Mouse (Mus musculus): Measurements from ENCODE around the gene Olfr1138.

The Olfr1138 gene

DNA sequence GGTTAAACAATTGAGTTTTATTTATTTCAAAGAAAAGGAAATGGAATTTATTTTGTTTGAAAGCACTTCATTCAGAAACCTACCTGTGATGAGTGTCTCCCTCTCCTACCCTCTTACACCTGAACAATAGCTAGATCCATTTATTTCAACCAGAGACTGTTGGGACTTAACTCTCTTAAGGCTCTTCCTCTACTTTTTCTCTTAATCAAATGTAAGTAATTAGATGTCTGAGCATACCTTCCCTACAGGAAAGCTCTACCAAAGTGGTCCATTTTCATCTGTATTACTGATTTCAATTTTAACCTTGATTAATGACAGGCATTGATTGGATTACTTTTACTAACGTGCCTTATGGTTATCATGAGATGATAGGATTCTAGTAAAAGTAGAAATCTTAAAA lies at the start of gene Olfr1138:
TSS of gene Olfr1138 (minus strand) at position 101 of the 400 bp plus-strand sequence.
- no peak for DNase-seq (ENCODE audit: low spot score in 2 of 2)

DNA sequence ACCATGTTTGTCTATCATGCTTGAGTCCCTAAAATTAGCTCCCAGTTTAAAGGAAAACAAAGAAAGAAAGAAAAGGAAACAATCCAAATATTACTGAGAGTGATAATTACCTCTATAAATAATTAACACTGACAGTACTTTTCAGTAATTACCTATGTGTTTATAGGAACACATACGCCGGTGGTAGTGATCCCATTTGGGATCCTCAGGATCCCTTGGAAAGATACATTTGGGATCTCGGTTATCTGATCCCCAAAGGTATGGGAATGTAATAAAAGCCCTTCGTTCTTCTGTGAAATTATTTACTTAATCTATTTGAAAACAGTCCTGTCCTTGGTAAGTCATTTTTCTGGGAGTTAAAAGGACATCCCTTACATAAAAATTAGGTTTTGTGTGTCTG lies 39.4 kb upstream of the Olfr1138 start, which contains the start of gene Olfr152:
TSS of gene Olfr152 (plus strand) at position 301 of the 400 bp plus-strand sequence.
- no peak for DNase-seq (ENCODE audit: low spot score in 2 of 2)

DNA sequence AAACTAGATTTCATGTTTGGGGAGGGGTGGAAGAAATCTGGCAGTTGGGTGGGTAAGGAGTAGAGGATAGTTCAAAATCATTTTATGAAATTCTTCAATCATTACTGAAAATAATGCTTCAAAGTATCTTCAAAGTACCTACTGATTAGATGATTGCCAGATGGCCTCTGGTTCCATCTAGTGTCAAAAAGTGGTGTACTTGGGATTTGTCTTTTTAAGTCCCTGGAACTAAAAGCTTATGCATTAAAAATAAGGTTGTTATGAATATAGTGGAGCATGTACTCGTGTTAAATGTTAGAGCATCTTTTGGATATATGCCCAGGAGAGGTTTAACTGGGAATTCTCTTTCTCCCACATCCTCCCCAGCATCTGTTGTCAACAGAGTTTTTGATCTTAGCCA lies 36.4 kb upstream of the Olfr1138 start:
- no peak for DNase-seq (ENCODE audit: low spot score in 2 of 2)

DNA sequence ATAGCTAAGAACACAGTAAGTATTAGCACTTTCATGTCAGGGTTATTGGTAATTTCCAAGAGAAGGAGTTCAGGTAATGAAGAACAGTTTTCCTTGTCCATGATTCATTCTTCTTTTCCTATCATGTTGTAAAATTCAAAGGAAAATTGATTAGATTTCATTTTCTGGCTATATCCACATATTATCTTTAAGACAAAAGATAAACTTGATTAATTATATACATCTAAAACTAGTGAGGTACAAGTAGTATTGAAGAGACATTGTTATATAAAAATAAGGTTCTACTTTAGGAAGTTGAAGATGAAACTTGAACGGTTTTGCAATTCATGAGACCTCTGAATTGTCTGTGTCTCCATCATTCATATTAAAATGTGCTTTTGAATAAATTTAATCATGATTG lies 14.1 kb upstream of the Olfr1138 start, which contains the start of gene Olfr1141:
TSS of gene Olfr1141 (minus strand) at position 101 of the 400 bp plus-strand sequence.
- DNase-seq (ENCODE audit: low spot score in 2 of 2): no peak

DNA sequence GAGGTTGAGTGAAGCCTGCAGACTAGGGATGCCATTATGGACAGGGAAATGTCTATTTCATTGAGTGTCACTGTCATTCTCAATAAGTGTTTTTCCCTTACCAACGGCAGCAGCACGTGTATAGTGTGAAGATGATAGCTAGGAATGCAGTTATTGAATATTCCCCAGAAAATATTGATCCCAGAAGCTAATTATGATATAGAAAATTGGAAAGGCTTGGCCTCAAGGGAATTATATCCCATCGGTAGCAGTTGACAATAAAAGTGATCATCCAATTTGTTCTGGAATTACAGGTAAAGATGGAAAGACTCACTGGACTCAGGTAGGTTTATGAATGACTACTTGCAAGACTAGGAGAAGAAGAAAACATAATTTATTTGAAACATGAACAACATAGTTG lies 3.7 kb upstream of the Olfr1138 start, which contains the start of gene Olfr1140:
TSS of gene Olfr1140 (plus strand) at position 301 of the 400 bp plus-strand sequence.
- no peak for DNase-seq (ENCODE audit: low spot score in 2 of 2)

DNA sequence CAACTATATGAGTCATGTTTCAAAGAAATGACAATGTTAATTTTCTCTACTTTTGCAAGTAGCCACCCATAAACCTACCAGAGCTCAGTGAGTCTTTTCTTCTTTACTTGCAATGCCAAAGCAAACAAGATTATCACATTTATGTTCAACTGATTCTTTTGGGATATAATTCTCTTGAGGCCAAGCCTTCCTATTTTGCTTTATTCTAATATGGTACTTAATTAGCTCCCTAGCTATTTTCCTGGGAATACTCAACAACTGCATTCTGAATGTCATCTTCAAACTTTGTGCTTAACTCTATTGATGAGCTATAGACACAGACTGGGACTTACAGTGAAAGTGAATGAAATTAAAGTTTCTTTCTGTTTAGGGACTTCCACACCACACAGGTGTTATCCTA lies 26.7 kb downstream of the Olfr1138 start, which contains the start of gene Olfr1137:
TSS of gene Olfr1137 (minus strand) at position 101 of the 400 bp plus-strand sequence.
- DNase-seq (ENCODE audit: low spot score in 2 of 2): no peak

DNA sequence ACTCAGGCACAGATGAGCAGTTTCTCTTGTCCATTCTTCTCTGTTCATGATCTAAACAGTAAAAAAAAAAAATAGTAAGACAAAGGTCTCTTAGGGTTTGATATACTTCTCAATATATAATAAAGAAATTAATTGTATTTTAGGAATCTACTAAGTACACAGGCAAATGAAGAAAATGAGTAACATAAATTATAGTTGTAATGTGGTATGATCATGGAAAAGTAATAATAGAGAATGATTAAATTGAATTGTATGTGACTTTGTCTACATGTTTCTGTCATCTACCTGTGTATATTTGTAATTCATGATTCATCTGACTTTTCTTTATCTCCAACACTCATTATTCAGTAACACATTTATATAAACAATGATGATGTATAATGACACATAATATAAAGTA lies 45.9 kb downstream of the Olfr1138 start, which contains the start of gene Olfr1136:
TSS of gene Olfr1136 (minus strand) at position 101 of the 400 bp plus-strand sequence.
- no peak for DNase-seq (ENCODE audit: low spot score in 2 of 2)
